Mouse (Mus musculus): ENCODE measurements around the gene Agps. TPM values are rescaled to one million over a fixed set of nuclear protein-coding genes. Genes with fewer than 3 reads are reported as not detected.
"Not testable (repeated sequence)": the region's sequence is repeated elsewhere in the genome, so short reads cannot be mapped to it uniquely, and the experiment has no call there.

Agps gene
- total RNA-seq, 2 experiments from 2014 or later = 35.7 to 39.7 TPM

DNA sequence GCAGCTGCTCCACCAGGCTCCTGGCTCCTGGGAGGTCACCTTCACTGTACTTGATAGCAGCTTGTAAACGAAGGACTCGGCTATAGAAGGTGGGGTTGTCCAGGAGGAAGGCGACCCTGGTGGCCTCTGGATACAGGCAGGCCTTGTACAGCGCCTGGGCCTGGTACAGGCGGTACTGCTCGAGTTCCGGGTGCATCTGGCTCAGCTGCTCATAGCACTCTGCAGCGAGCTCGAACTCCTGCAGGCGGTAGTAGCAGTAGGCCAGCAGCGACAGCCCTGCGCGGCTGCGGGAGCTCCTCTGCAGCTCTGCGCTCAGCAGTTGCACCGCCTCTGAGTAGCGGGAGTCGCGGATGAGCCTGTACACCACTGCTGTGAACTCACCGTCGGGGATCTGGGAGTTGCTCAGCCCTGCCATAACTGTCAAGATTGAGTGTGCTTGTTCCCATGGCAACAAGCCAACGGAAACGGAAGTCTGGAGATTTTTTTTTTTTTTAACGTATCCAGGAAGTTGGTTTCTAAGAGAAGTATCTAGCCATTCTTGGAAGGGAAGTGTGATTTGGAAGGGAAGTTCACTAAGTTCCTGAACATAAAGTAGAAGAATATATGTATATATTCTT lies 145.9 kb downstream of the Agps start, which contains the start of gene Ttc30a2:
TSS of gene Ttc30a2 (minus strand) at position 419 of the 617 bp plus-strand sequence.
- not testable (repeated sequence) for DNase-seq (ENCODE audit: low spot score in 2 of 2)

Other genes with a start within 250 kb of the Agps start
- gene Hnrnpa3, start 172.9 kb upstream of the Agps start, total RNA-seq (2021) = 100 to 1,000 TPM; 268 to 300 TPM
- 10 to 100 TPM; 14.7 TPM for gene Nfe2l2, start 127.5 kb upstream of the Agps start, total RNA-seq (2021)
- 10 to 100 TPM; 11.1 to 12.4 TPM for gene Ttc30b, start 106.4 kb downstream of the Agps start, total RNA-seq (2021)
- gene Ttc30a2, start 146.0 kb downstream of the Agps start, total RNA-seq (2021) = under 1 TPM; 0.37 to 0.49 TPM
- 1 to 10 TPM; 2.4 to 2.5 TPM for gene Ttc30a1, start 149.8 kb downstream of the Agps start, total RNA-seq (2021)